Mouse (Mus musculus): ENCODE data around the gene Rimkla. TPM values are rescaled to one million over a fixed set of nuclear protein-coding genes. Genes with fewer than 3 reads are reported as not detected.

Gene Rimkla
- polyA plus RNA-seq, 1 experiment from 2014 or later: 2.2 TPM

DNA sequence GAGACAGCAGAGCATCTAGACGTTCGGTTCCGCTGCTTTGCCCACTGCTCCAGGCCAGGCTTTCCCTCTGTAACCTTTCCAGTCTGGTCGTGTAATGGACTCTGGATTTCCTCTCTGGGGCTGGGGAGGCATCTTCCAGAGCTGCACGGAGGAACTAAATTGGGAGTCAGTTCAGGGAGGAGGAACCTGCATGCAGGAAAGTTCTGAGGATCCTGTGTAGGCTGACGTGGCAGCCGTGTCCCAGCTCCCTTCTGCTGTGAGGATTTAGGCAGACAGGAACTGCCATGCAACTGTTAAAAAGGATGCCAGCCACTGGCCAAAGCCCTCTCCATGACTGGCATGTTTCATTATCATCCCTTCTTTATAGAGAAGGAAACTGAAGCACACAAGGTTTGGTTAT, 42.0 kb downstream of the Rimkla start:
- no peaks in the 10 kb centered on the region for H3K36me3 ChIP-seq (replicated peaks; ENCODE audit: control insufficient read depth, insufficient read depth, low read depth, low read length)
- H3K4me2 ChIP-seq (ENCODE audit: low read depth, low read length): no peak overlapping the region
- no peaks in the 10 kb centered on the region for H3K4me1 ChIP-seq (ENCODE audit: control insufficient read depth, insufficient read depth, low read length)
- H3K9me3 ChIP-seq (replicated peaks; ENCODE audit: control insufficient read depth, low read length): no peaks in the 10 kb centered on the region
- H3K27ac ChIP-seq (replicated peaks; ENCODE audit: low read depth, low read length): no peak overlapping the region
- no peak for DNase-seq (ENCODE audit: low spot score)
- H3K4me3 ChIP-seq (ENCODE audit: low read depth, low read length): no peak overlapping the region
- WGBS: 66% methylated on average over 7 of the region's 7 CpGs
- H3K9ac ChIP-seq (replicated peaks; ENCODE audit: low read length): no peak overlapping the region
- H3K27me3 ChIP-seq (ENCODE audit: control insufficient read depth, insufficient read depth, low read length): no peaks in the 10 kb centered on the region
- no peak for ATAC-seq (replicated peaks; ENCODE audit: insufficient number of reproducible peaks, low FRiP score, low TSS enrichment, low read depth)

GRCm38 (mm10) chr4:119447786-119448185, 44.6 kb downstream of the Rimkla start:
- H3K9me3 ChIP-seq (replicated peaks; ENCODE audit: control insufficient read depth, low read length): no peaks in the 10 kb centered on the region
- no peak overlapping the region for H3K9ac ChIP-seq (replicated peaks; ENCODE audit: low read length)
- no peak overlapping the region for H3K4me3 ChIP-seq (ENCODE audit: low read depth, low read length)
- 68% methylated on average over 3 of the region's 3 CpGs for WGBS
- H3K4me2 ChIP-seq (ENCODE audit: low read depth, low read length): no peak overlapping the region
- H3K4me1 ChIP-seq (ENCODE audit: control insufficient read depth, insufficient read depth, low read length): no peaks in the 10 kb centered on the region
- no peak for DNase-seq (ENCODE audit: low spot score)
- no peak for ATAC-seq (replicated peaks; ENCODE audit: insufficient number of reproducible peaks, low FRiP score, low TSS enrichment, low read depth)
- no peaks in the 10 kb centered on the region for H3K36me3 ChIP-seq (replicated peaks; ENCODE audit: control insufficient read depth, insufficient read depth, low read depth, low read length)
- H3K27ac ChIP-seq (replicated peaks; ENCODE audit: low read depth, low read length): no peak overlapping the region
- no peaks in the 10 kb centered on the region for H3K27me3 ChIP-seq (ENCODE audit: control insufficient read depth, insufficient read depth, low read length)

DNA sequence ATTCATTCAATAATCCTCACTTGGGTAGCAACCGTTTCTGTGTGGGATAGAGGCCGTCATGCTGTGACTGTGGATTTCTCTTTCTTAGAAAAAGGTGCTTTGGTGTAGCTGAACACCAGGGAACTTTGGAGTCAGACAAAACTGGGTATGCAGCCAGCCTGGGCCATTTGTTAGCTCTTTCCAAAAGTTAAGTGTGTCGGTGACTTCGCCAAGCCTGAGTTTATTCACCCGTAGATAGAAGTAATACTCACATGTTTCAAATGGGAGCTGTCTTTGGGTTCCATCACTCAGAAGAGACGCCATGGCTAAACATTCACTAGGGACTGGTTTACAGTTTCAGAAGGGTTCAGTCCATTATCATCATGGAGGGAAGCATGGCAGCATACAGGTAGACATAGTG, 45.2 kb downstream of the Rimkla start:
- no peak for DNase-seq (ENCODE audit: low spot score)
- 91% methylated on average over 6 of the region's 6 CpGs for WGBS
- no peak for ATAC-seq (replicated peaks; ENCODE audit: insufficient number of reproducible peaks, low FRiP score, low TSS enrichment, low read depth)
- H3K27me3 ChIP-seq (ENCODE audit: control insufficient read depth, insufficient read depth, low read length): no peaks in the 10 kb centered on the region
- H3K4me1 ChIP-seq (ENCODE audit: control insufficient read depth, insufficient read depth, low read length): no peaks in the 10 kb centered on the region
- no peak overlapping the region for H3K4me2 ChIP-seq (ENCODE audit: low read depth, low read length)
- no peaks in the 10 kb centered on the region for H3K36me3 ChIP-seq (replicated peaks; ENCODE audit: control insufficient read depth, insufficient read depth, low read depth, low read length)
- H3K4me3 ChIP-seq (ENCODE audit: low read depth, low read length): no peak overlapping the region
- no peak overlapping the region for H3K9ac ChIP-seq (replicated peaks; ENCODE audit: low read length)
- H3K27ac ChIP-seq (replicated peaks; ENCODE audit: low read depth, low read length): no peak overlapping the region
- no peaks in the 10 kb centered on the region for H3K9me3 ChIP-seq (replicated peaks; ENCODE audit: control insufficient read depth, low read length)

DNA sequence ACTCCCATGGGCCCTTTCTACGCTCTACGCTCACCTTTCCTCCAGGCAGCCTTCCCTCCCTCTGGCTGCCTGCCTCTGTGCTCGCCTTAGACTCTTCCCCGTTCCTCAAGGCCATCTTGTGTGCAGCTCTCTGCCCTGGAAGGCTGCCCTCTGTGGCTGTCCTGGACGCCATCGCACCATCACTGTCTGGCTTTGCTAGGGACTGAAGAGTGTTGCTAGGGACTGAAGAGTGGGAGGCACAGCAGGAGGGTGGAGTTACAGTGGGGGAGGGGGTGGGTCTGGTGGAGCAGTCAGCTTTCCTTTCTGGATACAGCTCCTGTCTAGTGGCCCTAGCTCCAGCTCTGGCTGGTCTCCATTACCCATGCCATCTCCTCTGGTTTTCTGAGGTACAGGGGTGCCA, 49.9 kb downstream of the Rimkla start:
- Histone ChIP-seq H3K4me3 (ENCODE audit: low read depth, low read length) (no peak overlapping the region), H3K36me3 (replicated peaks; ENCODE audit: control insufficient read depth, insufficient read depth, low read depth, low read length) (no peaks in the 10 kb centered on the region), H3K27me3 (ENCODE audit: control insufficient read depth, insufficient read depth, low read length) (no peaks in the 10 kb centered on the region), H3K4me2 (ENCODE audit: low read depth, low read length) (no peak overlapping the region), H3K9me3 (replicated peaks; ENCODE audit: control insufficient read depth, low read length) (no peaks in the 10 kb centered on the region), H3K4me1 (ENCODE audit: control insufficient read depth, insufficient read depth, low read length) (no peaks in the 10 kb centered on the region), H3K27ac (replicated peaks; ENCODE audit: low read depth, low read length) (no peak overlapping the region), H3K9ac (replicated peaks; ENCODE audit: low read length) (no peak overlapping the region; the same call in 1 of the 2 replicates)
- 0 out of 2 replicates have a peak, but pooled peaks have one; percentile 44 for ATAC-seq (replicated peaks; ENCODE audit: insufficient number of reproducible peaks, low FRiP score, low TSS enrichment, low read depth)
- DNase-seq (ENCODE audit: low spot score): no peak
- WGBS: 24% methylated on average over 6 of the region's 6 CpGs

DNA sequence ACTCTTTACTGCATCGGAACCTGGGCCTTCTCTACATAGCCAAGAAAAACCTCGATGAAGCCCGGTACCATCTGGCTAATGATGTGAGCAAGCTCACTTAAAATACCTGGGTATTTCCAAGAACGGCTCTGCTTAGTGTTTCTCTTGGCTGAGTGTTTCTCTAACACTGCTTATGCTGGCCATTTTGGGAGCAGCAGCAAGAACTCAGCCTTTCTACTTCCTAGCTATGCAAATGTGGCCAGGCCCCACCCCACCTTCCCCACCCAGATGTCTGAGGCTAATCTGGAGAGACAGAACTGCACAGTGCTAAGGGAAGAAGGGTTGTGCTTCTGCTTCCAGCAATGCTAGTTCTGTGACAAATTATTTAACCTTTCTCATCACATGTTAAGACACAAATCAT, 50.6 kb downstream of the Rimkla start:
- H3K4me1 ChIP-seq (ENCODE audit: control insufficient read depth, insufficient read depth, low read length): no peaks in the 10 kb centered on the region
- DNase-seq (ENCODE audit: low spot score) (no peak), ATAC-seq (replicated peaks; ENCODE audit: insufficient number of reproducible peaks, low FRiP score, low TSS enrichment, low read depth) (no peak)
- no peak overlapping the region for H3K4me2 ChIP-seq (ENCODE audit: low read depth, low read length)
- no peak overlapping the region for H3K27ac ChIP-seq (replicated peaks; ENCODE audit: low read depth, low read length)
- no peak overlapping the region for H3K9ac ChIP-seq (replicated peaks; ENCODE audit: low read length)
- H3K9me3 ChIP-seq (replicated peaks; ENCODE audit: control insufficient read depth, low read length): no peaks in the 10 kb centered on the region
- H3K27me3 ChIP-seq (ENCODE audit: control insufficient read depth, insufficient read depth, low read length): no peaks in the 10 kb centered on the region
- H3K36me3 ChIP-seq (replicated peaks; ENCODE audit: control insufficient read depth, insufficient read depth, low read depth, low read length): no peaks in the 10 kb centered on the region
- no peak overlapping the region for H3K4me3 ChIP-seq (ENCODE audit: low read depth, low read length)
- WGBS: 94% methylated on average over 4 of the region's 4 CpGs

GRCm38 (mm10) chr4:119437936-119438335, 54.5 kb downstream of the Rimkla start:
- H3K9ac ChIP-seq (replicated peaks; ENCODE audit: low read length): no peak overlapping the region
- WGBS: 81% methylated on average over 2 of the region's 2 CpGs
- H3K4me3 ChIP-seq (ENCODE audit: low read depth, low read length): no peak overlapping the region
- H3K4me2 ChIP-seq (ENCODE audit: low read depth, low read length): no peak overlapping the region
- H3K36me3 ChIP-seq (replicated peaks; ENCODE audit: control insufficient read depth, insufficient read depth, low read depth, low read length): no peaks in the 10 kb centered on the region
- ATAC-seq (replicated peaks; ENCODE audit: insufficient number of reproducible peaks, low FRiP score, low TSS enrichment, low read depth) (no peak), DNase-seq (ENCODE audit: low spot score) (no peak)
- no peaks in the 10 kb centered on the region for H3K4me1 ChIP-seq (ENCODE audit: control insufficient read depth, insufficient read depth, low read length)
- H3K27me3 ChIP-seq (ENCODE audit: control insufficient read depth, insufficient read depth, low read length): no peaks in the 10 kb centered on the region
- no peak overlapping the region for H3K27ac ChIP-seq (replicated peaks; ENCODE audit: low read depth, low read length)
- H3K9me3 ChIP-seq (replicated peaks; ENCODE audit: control insufficient read depth, low read length): 0 out of 2 replicates have a peak, but pooled peaks cover 4% of the 10 kb centered on the region

- H3K9ac ChIP-seq (replicated peaks; ENCODE audit: low read length): no peak overlapping the region
- ATAC-seq (replicated peaks; ENCODE audit: insufficient number of reproducible peaks, low FRiP score, low TSS enrichment, low read depth) (no peak), DNase-seq (ENCODE audit: low spot score) (peak; percentile 45)
- H3K36me3 ChIP-seq (replicated peaks; ENCODE audit: control insufficient read depth, insufficient read depth, low read depth, low read length): no peaks in the 10 kb centered on the region
- H3K9me3 ChIP-seq (replicated peaks; ENCODE audit: control insufficient read depth, low read length): 0 out of 2 replicates have a peak, but pooled peaks cover 2% of the 10 kb centered on the region
- H3K27me3 ChIP-seq (ENCODE audit: control insufficient read depth, insufficient read depth, low read length): no peaks in the 10 kb centered on the region
- no peak overlapping the region for H3K27ac ChIP-seq (replicated peaks; ENCODE audit: low read depth, low read length)
- no peak overlapping the region for H3K4me2 ChIP-seq (ENCODE audit: low read depth, low read length)
- H3K4me1 ChIP-seq (ENCODE audit: control insufficient read depth, insufficient read depth, low read length): no peaks in the 10 kb centered on the region
- WGBS: 31% methylated on average over 5 of the region's 5 CpGs
- no peak overlapping the region for H3K4me3 ChIP-seq (ENCODE audit: low read depth, low read length)
Observed at GRCm38 (mm10) chr4:119430678-119431077, 61.8 kb downstream of the Rimkla start.

- H3K27me3 ChIP-seq (ENCODE audit: control insufficient read depth, insufficient read depth, low read length): no peaks in the 10 kb centered on the region
- no peaks in the 10 kb centered on the region for H3K9me3 ChIP-seq (replicated peaks; ENCODE audit: control insufficient read depth, low read length)
- H3K4me1 ChIP-seq (ENCODE audit: control insufficient read depth, insufficient read depth, low read length): no peaks in the 10 kb centered on the region
- H3K27ac ChIP-seq (replicated peaks; ENCODE audit: low read depth, low read length): no peak overlapping the region
- H3K36me3 ChIP-seq (replicated peaks; ENCODE audit: control insufficient read depth, insufficient read depth, low read depth, low read length): no peaks in the 10 kb centered on the region
- H3K4me2 ChIP-seq (ENCODE audit: low read depth, low read length): no peak overlapping the region
- DNase-seq (ENCODE audit: low spot score) (no peak), ATAC-seq (replicated peaks; ENCODE audit: insufficient number of reproducible peaks, low FRiP score, low TSS enrichment, low read depth) (no peak)
- no peak overlapping the region for H3K9ac ChIP-seq (replicated peaks; ENCODE audit: low read length)
- H3K4me3 ChIP-seq (ENCODE audit: low read depth, low read length): no peak overlapping the region
- 45% methylated on average over 2 of the region's 2 CpGs for WGBS
Observed at GRCm38 (mm10) chr4:119427680-119428079, 64.7 kb downstream of the Rimkla start.
